Mouse (Mus musculus) MEL (cell line): ENCODE results near the gene Tspan4. TPM values are rescaled to one million over a fixed set of nuclear protein-coding genes. Genes with fewer than 3 reads are reported as not detected.

Experiments used
- DNase-seq: peaks from one replicate; pipeline ENCODE4 v3.0.0; 2011; ENCODE audit warnings: low read depth, low spot score
- H3K27ac ChIP-seq: 2 replicates; pipeline ENCODE4 v1.5.1; 2012; ENCODE audit warnings: low read depth, mild to moderate bottlenecking, control low read depth, low read length, moderate library complexity; ENCODE audit not compliant: control insufficient read depth
- H3K27me3 ChIP-seq, 2 experiments: fragments of 150-350 bp in 1 of 2; sonication (generic) in 1 of 2; 2 replicates each; pipeline ENCODE4 v1.6.1; 2012; ENCODE audit warnings: low read length in 2 of 2, mild to moderate bottlenecking in 2 of 2, improper control_type of control experiment in 1 of 2, moderate library complexity in 1 of 2; ENCODE audit not compliant: insufficient read depth in 2 of 2, control insufficient read depth in 1 of 2
- H3K36me3 ChIP-seq, 2 experiments: 2 replicates each; pipeline ENCODE4 v1.6.1; 2012 to 2014; ENCODE audit warnings: low read length in 2 of 2, improper control_type of control experiment in 1 of 2, inconsistent platforms in 1 of 2, mild to moderate bottlenecking in 1 of 2; ENCODE audit not compliant: insufficient read depth in 2 of 2, control insufficient read depth in 1 of 2
- H3K4me1 ChIP-seq, 2 experiments: fragments of 150-350 bp in 1 of 2; sonication (generic) in 1 of 2; 2 replicates each; pipeline ENCODE4 v1.6.1; 2012; ENCODE audit warnings: low read length in 2 of 2, improper control_type of control experiment in 1 of 2, mild to moderate bottlenecking in 1 of 2; ENCODE audit not compliant: insufficient read depth in 2 of 2, control insufficient read depth in 1 of 2
- H3K4me3 ChIP-seq, 2 experiments: fragments of 150-350 bp in 1 of 2; sonication (generic) in 1 of 2; 2 replicates each; pipeline ENCODE4 v1.5.1; 2012; ENCODE audit warnings: low read depth in 2 of 2, low read length in 2 of 2, mild to moderate bottlenecking in 2 of 2, moderate library complexity in 2 of 2, control low read depth in 1 of 2, improper control_type of control experiment in 1 of 2; ENCODE audit not compliant: control insufficient read depth in 1 of 2, insufficient read depth in 1 of 2
- H3K79me2 ChIP-seq: 2 replicates; pipeline ENCODE4 v1.6.1; 2012; ENCODE audit warnings: mild to moderate bottlenecking, low read length, moderate library complexity; ENCODE audit not compliant: control insufficient read depth, poor library complexity, insufficient read depth
- H3K9ac ChIP-seq: 2 replicates; pipeline ENCODE4 v1.6.1; 2012; ENCODE audit warnings: low read depth, mild to moderate bottlenecking, control low read depth, low read length, moderate library complexity; ENCODE audit not compliant: control insufficient read depth, poor library complexity, severe bottlenecking
- H3K9me3 ChIP-seq: fragments of 150-350 bp; sonication (generic); replicated peaks from 2 replicates; pipeline ENCODE4 v1.6.1; 2012; ENCODE audit warnings: mild to moderate bottlenecking, low read length, improper control_type of control experiment, moderate library complexity; ENCODE audit not compliant: insufficient read depth
- BHLHE40 ChIP-seq: IDR thresholded peaks from 2 replicates; pipeline ENCODE4 v1.6.1; 2012; ENCODE audit warnings: low read depth, mild to moderate bottlenecking, inconsistent platforms, low read length, improper control_type of control experiment, borderline replicate concordance
- CHD1 ChIP-seq: IDR thresholded peaks from 2 replicates; pipeline ENCODE4 v1.6.1; 2012; ENCODE audit warnings: low read depth, mild to moderate bottlenecking, inconsistent platforms, low read length, improper control_type of control experiment
- CHD2 ChIP-seq: IDR thresholded peaks from 2 replicates; pipeline ENCODE4 v1.6.1; 2011; ENCODE audit warnings: low read length, improper control_type of control experiment
- CTCF ChIP-seq, 3 experiments: IDR thresholded peaks in 2 of 3; conservative IDR thresholded peaks in 1 of 3; 2 replicates each; pipeline ENCODE4 v1.5.1; 2011 to 2012; ENCODE audit warnings: low read length in 3 of 3, low read depth in 2 of 3, mild to moderate bottlenecking in 2 of 3, improper control_type of control experiment in 1 of 3, inconsistent platforms in 1 of 3, mixed read lengths in 1 of 3, moderate library complexity in 1 of 3; ENCODE audit not compliant: control insufficient read depth in 1 of 3, insufficient read depth in 1 of 3, poor library complexity in 1 of 3, severe bottlenecking in 1 of 3
- E2F4 ChIP-seq: IDR thresholded peaks from 2 replicates; pipeline ENCODE4 v1.6.1; 2011; ENCODE audit warnings: low read depth, low read length, improper control_type of control experiment, borderline replicate concordance
- EP300 ChIP-seq, 2 experiments: IDR thresholded peaks; 2 replicates each; pipeline ENCODE4 v1.6.1; 2011; ENCODE audit warnings: improper control_type of control experiment in 2 of 2, low read length in 2 of 2, low read depth in 1 of 2, mild to moderate bottlenecking in 1 of 2
- GABPA ChIP-seq: IDR thresholded peaks from 2 replicates; pipeline ENCODE4 v1.6.1; 2012; ENCODE audit warnings: low read depth, mild to moderate bottlenecking, inconsistent platforms, low read length, improper control_type of control experiment, moderate library complexity
- GATA1 ChIP-seq: IDR thresholded peaks from 2 replicates; pipeline ENCODE4 v1.6.1; 2011; ENCODE audit warnings: low read depth, low read length, improper control_type of control experiment
- JUND ChIP-seq: IDR thresholded peaks from 2 replicates; pipeline ENCODE4 v1.6.1; 2011; ENCODE audit warnings: low read depth, mild to moderate bottlenecking, improper control_type of control experiment, low read length
- KAT2A ChIP-seq: conservative IDR thresholded peaks from 2 replicates; pipeline ENCODE4 v1.6.1; 2012; ENCODE audit warnings: low read depth, low read length, improper control_type of control experiment, inconsistent platforms
- MAX ChIP-seq: IDR thresholded peaks from 2 replicates; pipeline ENCODE4 v1.6.1; 2011; ENCODE audit warnings: low read length, improper control_type of control experiment
- MEF2A ChIP-seq: IDR thresholded peaks from 2 replicates; pipeline ENCODE4 v1.6.1; 2014; ENCODE audit warnings: low read depth, mild to moderate bottlenecking, inconsistent platforms, low read length, improper control_type of control experiment; ENCODE audit not compliant: poor library complexity, insufficient replicate concordance, severe bottlenecking; ENCODE audit errors: extremely low read depth
- MXI1 ChIP-seq: IDR thresholded peaks from 2 replicates; pipeline ENCODE4 v1.6.1; 2011; ENCODE audit warnings: mild to moderate bottlenecking, low read depth, low read length, improper control_type of control experiment
- MYB ChIP-seq: IDR thresholded peaks from 2 replicates; pipeline ENCODE4 v1.6.1; 2011; ENCODE audit warnings: mild to moderate bottlenecking, low read depth, low read length, improper control_type of control experiment
- NRF1 ChIP-seq: IDR thresholded peaks from 2 replicates; pipeline ENCODE4 v1.6.1; 2014; ENCODE audit warnings: low read depth, mild to moderate bottlenecking, inconsistent platforms, low read length, improper control_type of control experiment, moderate library complexity; ENCODE audit not compliant: poor library complexity, insufficient read depth, severe bottlenecking
- POLR2A ChIP-seq, 2 experiments: IDR thresholded peaks; 2 replicates each; pipeline ENCODE4 v1.6.1; 2011 to 2012; ENCODE audit warnings: low read length in 2 of 2, mild to moderate bottlenecking in 2 of 2, control low read depth in 1 of 2, improper control_type of control experiment in 1 of 2, low read depth in 1 of 2, moderate library complexity in 1 of 2; ENCODE audit not compliant: control insufficient read depth in 1 of 2, insufficient read depth in 1 of 2, poor library complexity in 1 of 2
- RAD21 ChIP-seq: IDR thresholded peaks from 2 replicates; pipeline ENCODE4 v1.6.1; 2011; ENCODE audit warnings: mild to moderate bottlenecking, low read depth, low read length, improper control_type of control experiment
- SIN3A ChIP-seq: IDR thresholded peaks from 2 replicates; pipeline ENCODE4 v1.6.1; 2012; ENCODE audit warnings: low read length, improper control_type of control experiment, inconsistent platforms
- TAL1 ChIP-seq: IDR thresholded peaks from 2 replicates; pipeline ENCODE4 v1.6.1; 2012; ENCODE audit warnings: mild to moderate bottlenecking, inconsistent platforms, low read length, moderate library complexity, mixed read lengths
- TBP ChIP-seq: IDR thresholded peaks from 2 replicates; pipeline ENCODE4 v1.8.0; 2011; ENCODE audit warnings: low read depth, low read length, improper control_type of control experiment
- TCF12 ChIP-seq: IDR thresholded peaks from 2 replicates; pipeline ENCODE4 v1.6.1; 2014; ENCODE audit warnings: low read depth, mild to moderate bottlenecking, inconsistent platforms, low read length, improper control_type of control experiment, moderate library complexity
- ZC3H11A ChIP-seq: IDR thresholded peaks from 2 replicates; pipeline ENCODE4 v1.6.1; 2012; ENCODE audit warnings: low read depth, mild to moderate bottlenecking, inconsistent platforms, low read length, improper control_type of control experiment
- ZKSCAN1 ChIP-seq: IDR thresholded peaks from 2 replicates; pipeline ENCODE4 v1.6.1; 2012; ENCODE audit warnings: low read depth, mild to moderate bottlenecking, inconsistent platforms, low read length, improper control_type of control experiment, moderate library complexity
- ZMIZ1 ChIP-seq: IDR thresholded peaks from 2 replicates; pipeline ENCODE4 v1.6.1; 2012; ENCODE audit warnings: low read depth, mild to moderate bottlenecking, inconsistent platforms, low read length, improper control_type of control experiment, moderate library complexity
- polyA plus RNA-seq, 2 experiments: library from polyadenylated mRNA; stranded (reverse) in 1 of 2; unstranded in 1 of 2; fragments of >175 nt in 1 of 2; fragments of >200 nt in 1 of 2; gene quantifications; 2 replicates each; pipeline versions ENCODE4 v1.2.1 to v1.2.4; 2012; ENCODE audit warnings: low replicate concordance in 2 of 2, low read depth in 1 of 2; ENCODE audit not compliant: insufficient read length in 2 of 2, insufficient read depth in 1 of 2, missing spikeins in 1 of 2
- total RNA-seq: library from RNA; depleted of rRNA; stranded (reverse); fragments of 300-350 nt; gene quantifications from 2 replicates; pipeline ENCODE4 v1.2.3, GENCODE M21; 2012

Gene Tspan4
- total and polyA plus RNA-seq, 3 experiments, result 97.9 to 110 TPM; not detected in 1

DNA sequence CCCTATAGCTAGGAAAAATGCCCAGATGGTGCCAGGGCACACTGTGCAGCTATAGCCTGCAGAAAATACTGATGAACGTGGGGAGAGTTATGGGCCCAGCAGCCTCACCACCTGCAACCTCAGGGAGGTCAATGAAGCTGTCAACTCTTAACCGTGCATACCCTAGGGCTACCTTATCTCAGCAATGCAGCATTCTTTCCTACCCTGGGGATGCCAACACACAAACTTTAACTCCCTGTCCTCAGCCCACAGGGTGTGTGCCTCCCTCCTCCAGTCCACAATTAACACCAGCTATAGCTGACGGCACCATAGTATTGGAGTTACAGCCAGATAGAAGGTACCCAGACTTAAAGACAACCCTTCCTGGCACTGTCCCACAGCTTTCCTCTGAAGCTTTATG, 43.9 kb downstream of the Tspan4 start:
- Histone ChIP-seq H3K27ac (no peak overlapping the region), H3K9ac (no peak overlapping the region), H3K4me3 (no peak overlapping the region), H3K79me2 (no peaks in the 10 kb centered on the region), H3K36me3 (no peaks in the 10 kb centered on the region), H3K27me3 (no peaks in the 10 kb centered on the region), H3K9me3 (no peaks in the 10 kb centered on the region), H3K4me1 (no peaks in the 10 kb centered on the region)
- no peak for DNase-seq
- TF ChIP-seq CTCF (IDR thresholded peaks at IDR 0.05 in 2 of 3, conservative IDR thresholded peaks at IDR 0.05 in 1 of 3; ENCODE audit: control insufficient read depth in 1 of 3, insufficient read depth in 1 of 3, low read depth in 2 of 3, low read length in 3 of 3, poor library complexity in 1 of 3, severe bottlenecking in 1 of 3) (no peak), NRF1 (no peak), KAT2A (no peak), RAD21 (no peak), JUND (no peak), EP300 (IDR thresholded peaks at IDR 0.05; ENCODE audit: low read depth in 1 of 2, low read length in 2 of 2) (no peak), MYB (no peak), MEF2A (no peak), E2F4 (no peak), MXI1 (no peak), TCF12 (no peak), TAL1 (no peak), ZMIZ1 (no peak)

DNA sequence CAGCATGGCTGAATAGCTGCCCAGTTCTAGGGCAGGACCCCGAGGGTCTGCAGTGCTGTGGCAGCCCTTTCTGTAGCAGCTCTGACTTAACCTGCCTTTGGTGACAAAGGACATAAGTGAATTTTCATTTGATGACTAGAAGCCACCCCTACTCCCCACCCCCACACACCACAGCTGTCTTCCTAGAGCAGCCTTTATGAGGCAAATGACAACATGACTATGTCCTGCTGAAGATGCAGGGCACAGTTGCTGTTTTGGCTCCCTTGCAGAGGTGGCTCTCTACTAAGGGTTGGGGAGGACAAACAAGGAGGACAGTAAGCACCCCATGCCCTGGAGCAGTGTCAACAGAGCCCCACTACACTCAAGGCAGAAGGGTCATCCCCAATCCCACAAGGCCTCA, 44.8 kb downstream of the Tspan4 start:
- DNase-seq, result no peak
- Histone ChIP-seq H3K36me3 (no peaks in the 10 kb centered on the region), H3K27ac (no peak overlapping the region)

DNA sequence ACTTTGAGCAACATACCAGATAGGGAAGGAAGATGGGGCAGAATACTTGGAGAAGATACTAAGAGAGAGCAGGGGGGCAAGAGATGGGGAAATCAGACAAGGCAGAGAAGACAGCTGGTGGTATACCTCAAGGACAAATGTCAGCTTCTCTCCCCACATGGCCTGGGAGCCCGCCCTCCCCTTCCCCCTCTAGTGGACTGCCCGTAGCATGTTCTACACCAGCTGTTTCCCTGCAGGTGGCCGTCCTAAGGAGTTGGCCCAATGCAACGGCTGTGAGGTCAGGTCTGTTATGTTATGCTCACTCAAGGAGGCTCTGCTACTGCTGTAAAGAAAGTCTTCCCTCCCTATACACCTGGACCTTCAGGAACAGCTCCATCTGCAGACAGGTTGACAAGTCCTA, 48.0 kb downstream of the Tspan4 start:
- Histone ChIP-seq H3K9me3 (no peaks in the 10 kb centered on the region), H3K36me3 (peaks cover 0 to 2% of the 10 kb centered on the region in 2 experiments; a peak in 1 of 4 replicates), H3K27me3 (no peaks in the 10 kb centered on the region), H3K27ac (no peak overlapping the region), H3K4me1 (no peaks in the 10 kb centered on the region), H3K9ac (no peak overlapping the region), H3K4me3 (no peak overlapping the region), H3K79me2 (no peaks in the 10 kb centered on the region)
- TF ChIP-seq NRF1, result no peak
- no peak for TF ChIP-seq TBP
- no peak for TF ChIP-seq GABPA
- TF ChIP-seq MEF2A, result no peak
- TF ChIP-seq ZC3H11A, result no peak
- TF ChIP-seq MYB, result no peak
- TF ChIP-seq MAX, result no peak
- TF ChIP-seq ZMIZ1, result no peak
- no peak for TF ChIP-seq ZKSCAN1
- TF ChIP-seq SIN3A, result no peak
- TF ChIP-seq GATA1, result no peak
- no peak for TF ChIP-seq POLR2A (IDR thresholded peaks at IDR 0.05; ENCODE audit: control insufficient read depth in 1 of 2, insufficient read depth in 1 of 2, low read depth in 1 of 2, low read length in 2 of 2, poor library complexity in 1 of 2)
- DNase-seq, result no peak

More for the DNA sequence above, 44.8 kb downstream of the Tspan4 start:
- TF ChIP-seq CHD1, result no peak
- no peak for TF ChIP-seq GATA1
- no peak for TF ChIP-seq TCF12
- TF ChIP-seq CHD2, result no peak
- TF ChIP-seq BHLHE40, result no peak
- H3K79me2 ChIP-seq, result no peaks in the 10 kb centered on the region
- no peaks in the 10 kb centered on the region for H3K4me1 ChIP-seq
- H3K9ac ChIP-seq, result no peak overlapping the region
- no peaks in the 10 kb centered on the region for H3K9me3 ChIP-seq
- no peaks in the 10 kb centered on the region for H3K27me3 ChIP-seq
- H3K4me3 ChIP-seq, result no peak overlapping the region
